Mouse (Mus musculus) hindbrain, embryonic 14.5 days (tissue): ENCODE results near the gene Fgr. TPM values are rescaled to one million over a fixed set of nuclear protein-coding genes. Genes with fewer than 3 reads are reported as not detected.

Experiments used
- ATAC-seq: fragments of 200-750 bp; cut with Nextera tagmentation; 2 replicates; pipeline ENCODE4 v1.8.0; 2017; ENCODE audit warnings: moderate number of reproducible peaks, mild to moderate bottlenecking, moderate TSS enrichment, moderate library complexity; ENCODE audit not compliant: low FRiP score
- DNase-seq: peaks from one replicate; pipeline ENCODE4 v3.0.0-alpha.2; 2015; ENCODE audit warnings: low spot score
- H3K27ac ChIP-seq: fragments of 300-500 bp; sonication (generic); 2 replicates; pipeline ENCODE4 v1.5.1; 2014; ENCODE audit warnings: mild to moderate bottlenecking, moderate library complexity
- H3K27me3 ChIP-seq: fragments of 300-500 bp; sonication (generic); 2 replicates; pipeline ENCODE4 v1.6.1; 2014; ENCODE audit warnings: mild to moderate bottlenecking, low read length, mixed read lengths; ENCODE audit not compliant: control insufficient read depth, insufficient read depth
- H3K36me3 ChIP-seq: fragments of 300-500 bp; sonication (generic); replicated peaks from 2 replicates; pipeline ENCODE4 v1.6.1; 2014; ENCODE audit not compliant: control insufficient read depth, insufficient read depth
- H3K4me1 ChIP-seq: fragments of 300-500 bp; sonication (generic); replicated peaks from 2 replicates; pipeline ENCODE4 v1.6.1; 2014; ENCODE audit warnings: antibody characterized with exemption, low read length, mixed read lengths; ENCODE audit not compliant: control insufficient read depth, insufficient read depth
- H3K4me2 ChIP-seq: fragments of 300-500 bp; sonication (generic); replicated peaks from 2 replicates; pipeline ENCODE4 v1.6.1; 2014; ENCODE audit warnings: mild to moderate bottlenecking, moderate library complexity
- H3K4me3 ChIP-seq: fragments of 300-500 bp; sonication (generic); replicated peaks from 2 replicates; pipeline ENCODE4 v1.5.1; 2014; ENCODE audit warnings: mild to moderate bottlenecking, low read length
- H3K9ac ChIP-seq: fragments of 300-500 bp; sonication (generic); 2 replicates; pipeline ENCODE4 v1.6.1; 2014
- H3K9me3 ChIP-seq: fragments of 300-500 bp; sonication (generic); 2 replicates; pipeline ENCODE4 v1.6.1; 2016; ENCODE audit warnings: low read length; ENCODE audit not compliant: control insufficient read depth
- WGBS: fragments of 180-500 bp; shearing (Covaris S2); extraction: QIAGEN DNeasy Blood & Tissue Kit; methylation state at CpG from one replicate; pipeline ENCODE4 v1.1.7; 2014; 5-methylcytosine and 5-hydroxymethylcytosine counted together
- polyA plus RNA-seq: library from polyadenylated mRNA; unstranded; fragments of >200 nt; fragmentation: Nextera tagmentation; extraction: Ambion mirVana; gene quantifications from 2 replicates; pipeline ENCODE4 v1.2.1, GENCODE M21; 2014

Gene Fgr
- polyA plus RNA-seq, 1 experiment from 2014 or later: 0.17 TPM

DNA sequence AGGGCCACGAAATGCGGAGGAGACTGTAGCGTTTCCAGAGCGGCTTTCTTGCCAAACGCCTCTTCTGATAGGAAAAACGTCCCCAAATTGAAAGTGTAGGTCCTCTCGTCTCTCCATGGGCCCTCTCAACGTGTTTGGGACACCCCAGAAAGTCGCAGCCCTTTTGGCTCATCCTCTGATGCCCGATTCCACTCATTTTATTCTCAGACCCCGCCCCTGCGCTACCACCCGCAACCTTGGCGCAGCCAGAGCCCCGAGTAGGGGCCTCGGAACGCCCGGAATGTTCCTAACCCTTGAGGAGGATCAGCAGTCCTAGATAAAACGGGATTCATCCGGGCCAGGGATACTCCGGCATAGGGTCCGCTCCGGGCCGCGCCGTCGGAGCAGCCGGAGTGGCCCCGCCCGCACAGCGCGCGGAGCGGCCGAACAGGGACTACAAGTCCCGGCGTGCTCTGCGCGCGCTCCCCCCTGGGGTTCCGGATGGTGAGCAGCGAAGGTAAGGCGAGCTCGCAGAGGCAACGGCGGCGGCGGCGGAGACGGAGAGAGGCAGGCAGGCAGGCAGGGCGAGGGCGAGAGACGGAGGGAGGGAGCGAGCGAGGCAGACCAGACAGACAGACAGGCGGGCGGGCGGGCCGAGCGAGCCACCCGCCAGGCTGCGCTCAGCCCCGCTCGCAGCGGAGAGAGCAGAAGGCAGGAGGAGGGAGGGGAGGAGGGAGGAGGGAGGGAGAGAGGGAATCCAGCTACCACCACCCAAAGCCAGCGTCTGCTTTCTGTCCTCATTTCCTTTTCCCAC lies 37.3 kb downstream of the Fgr start, which contains the start of gene Ahdc1:
Gene Ahdc1, plus strand, starts transcription at position 233 of the 793 bp plus-strand sequence.
- H3K4me3 ChIP-seq: peak within 1 kb of the TSS; percentile 95
- peak within 1 kb of the TSS; percentile 97 for H3K4me2 ChIP-seq
- under 1% methylated on average over 64 of the region's 66 CpGs for WGBS
- ATAC-seq (peak; percentile 83), DNase-seq (peak; percentile 94)
- H3K27me3 ChIP-seq: peaks cover 16% of the 10 kb centered on the region
- peak within 1 kb of the TSS; percentile 99 for H3K9ac ChIP-seq
- peak within 1 kb of the TSS; percentile 97 for H3K27ac ChIP-seq
- no peaks in the 10 kb centered on the region for H3K36me3 ChIP-seq
- peaks cover 27% of the 10 kb centered on the region for H3K4me1 ChIP-seq
- H3K9me3 ChIP-seq: no peaks in the 10 kb centered on the region

DNA sequence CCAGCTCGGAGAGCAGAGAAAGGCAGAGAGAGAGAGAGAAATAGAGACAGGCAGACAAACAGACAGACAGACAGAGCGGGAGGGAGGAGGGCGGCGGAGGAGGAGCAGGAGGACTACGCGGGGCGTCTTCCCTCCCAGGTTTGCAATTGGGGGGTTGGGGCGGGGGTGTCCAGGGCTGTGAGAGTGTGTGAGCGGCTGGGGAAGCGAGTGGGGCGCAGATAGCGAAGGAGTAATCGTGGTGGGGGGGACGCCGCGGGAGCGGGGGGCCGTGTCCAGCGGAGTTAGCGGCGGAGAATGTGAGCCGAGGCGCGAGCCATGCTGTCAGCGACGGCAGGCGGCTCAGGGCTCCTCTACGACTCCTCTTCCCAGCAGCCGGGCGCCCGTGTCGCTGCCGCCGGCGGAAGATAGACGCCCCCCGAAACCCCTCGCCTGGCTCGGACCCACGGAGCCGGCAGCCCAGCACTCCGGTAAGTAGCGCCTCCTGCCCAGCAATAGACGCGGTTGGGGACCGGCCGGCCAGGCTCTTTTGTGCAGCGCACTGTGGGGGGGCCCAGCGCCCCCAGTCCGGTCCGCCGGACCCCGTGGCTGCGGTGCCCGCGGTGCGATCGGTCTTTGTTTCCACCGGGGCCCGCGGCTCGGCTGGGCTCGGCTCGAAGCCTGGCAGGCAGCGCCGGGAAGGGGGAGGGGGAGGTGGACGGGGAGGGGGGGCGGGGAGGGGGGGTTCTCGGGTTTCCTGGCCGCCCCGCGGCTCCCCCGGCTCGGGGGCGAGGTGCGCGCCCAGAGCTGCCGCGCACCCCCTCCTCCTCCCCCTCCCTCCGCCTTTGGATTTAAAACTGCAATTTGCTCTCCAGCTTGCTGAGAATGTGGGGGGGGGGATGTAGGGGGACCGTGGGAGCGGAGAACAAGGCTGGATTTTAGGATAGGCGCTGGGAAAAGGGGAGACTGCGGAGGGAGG lies 38.2 kb downstream of the Fgr start:
- Histone ChIP-seq H3K36me3 (no peaks in the 10 kb centered on the region), H3K4me3 (peak overlapping the region; percentile 95), H3K4me2 (peak overlapping the region; percentile 97), H3K9ac (peak overlapping the region; percentile 99), H3K9me3 (no peaks in the 10 kb centered on the region), H3K27ac (peak overlapping the region; percentile 97), H3K4me1 (peaks cover 36% of the 10 kb centered on the region), H3K27me3 (peaks cover 16% of the 10 kb centered on the region)
- DNase-seq (peak; percentile 42), ATAC-seq (no peak)
- WGBS: under 1% methylated on average over 59 of the region's 84 CpGs

DNA sequence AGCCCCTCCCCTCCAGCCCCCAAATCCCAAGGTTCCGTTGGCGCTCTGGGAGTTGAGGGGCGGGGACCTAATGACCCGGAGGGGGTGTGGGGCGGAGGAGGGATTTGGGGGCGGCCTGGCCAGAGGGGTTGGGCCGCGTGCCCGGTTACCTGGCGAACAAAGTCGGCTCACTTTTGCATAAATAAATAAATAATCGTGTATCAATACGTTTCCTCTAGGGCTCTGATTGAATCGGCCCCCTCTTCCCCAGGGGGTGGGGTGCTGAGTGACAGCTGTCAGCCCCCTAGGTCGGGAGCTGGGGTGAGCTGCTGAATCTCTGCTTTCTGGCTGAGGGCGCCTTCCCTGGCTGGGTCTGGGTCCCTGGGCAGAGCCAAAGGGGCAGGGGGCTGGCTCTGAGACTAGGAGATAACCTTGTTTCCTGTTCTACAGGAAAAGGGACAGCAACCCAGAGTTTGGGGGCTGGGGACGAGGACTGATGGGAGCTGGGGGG lies 38.9 kb downstream of the Fgr start:
- Histone ChIP-seq H3K9ac (peak overlapping the region; percentile 99), H3K4me3 (peak overlapping the region; percentile 95), H3K4me2 (peak overlapping the region; percentile 97), H3K36me3 (no peaks in the 10 kb centered on the region), H3K27me3 (peaks cover 16% of the 10 kb centered on the region), H3K27ac (peak overlapping the region; percentile 97), H3K9me3 (no peaks in the 10 kb centered on the region), H3K4me1 (peaks cover 42% of the 10 kb centered on the region)
- ATAC-seq: no peak
- peak; percentile 45 for DNase-seq
- WGBS: 0% methylated on average over 14 of the region's 17 CpGs

DNA sequence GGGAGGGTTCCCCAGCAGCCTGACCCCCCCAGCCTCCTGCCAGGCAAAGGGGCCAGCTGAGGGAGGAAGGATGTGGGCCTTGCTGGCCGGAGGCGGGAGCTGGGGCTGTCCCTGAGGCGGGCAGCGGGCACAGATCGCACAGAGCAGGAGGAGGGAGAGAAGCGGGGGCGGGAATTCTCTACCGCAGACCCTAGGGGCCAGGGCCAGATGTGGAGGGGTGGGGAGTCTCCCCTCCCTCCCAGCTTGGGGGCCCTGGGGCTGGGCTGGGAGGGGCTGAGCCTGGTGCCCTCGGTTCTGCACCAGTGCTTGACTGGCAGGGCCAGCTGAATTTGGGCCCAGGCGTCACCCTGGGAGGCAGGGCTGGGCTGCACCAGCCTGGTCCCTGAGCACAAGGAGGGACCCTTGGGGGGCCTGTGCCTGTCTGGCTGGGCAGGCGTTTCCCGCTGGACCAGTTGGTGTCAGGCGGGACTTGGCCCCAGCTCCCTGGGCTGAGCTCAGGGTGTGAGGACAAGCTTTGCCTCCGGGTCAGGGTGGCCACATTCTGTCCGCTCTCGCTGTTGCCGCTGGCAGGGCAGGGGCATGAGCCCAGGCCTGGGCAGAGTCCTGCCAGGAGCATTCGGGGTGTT lies 39.5 kb downstream of the Fgr start:
- H3K9ac ChIP-seq: peak overlapping the region; percentile 99
- H3K27ac ChIP-seq: peak overlapping the region; percentile 97
- peaks cover 46% of the 10 kb centered on the region for H3K4me1 ChIP-seq
- no peaks in the 10 kb centered on the region for H3K9me3 ChIP-seq
- H3K36me3 ChIP-seq: 0 out of 2 replicates have a peak, but pooled peaks cover 3% of the 10 kb centered on the region
- DNase-seq (no peak), ATAC-seq (peak; percentile 15; the same call in 1 of the 2 replicates)
- 1% methylated on average over 16 of the region's 18 CpGs for WGBS
- H3K4me3 ChIP-seq: peak overlapping the region; percentile 95
- peaks cover 16% of the 10 kb centered on the region for H3K27me3 ChIP-seq
- H3K4me2 ChIP-seq: peak overlapping the region; percentile 97

DNA sequence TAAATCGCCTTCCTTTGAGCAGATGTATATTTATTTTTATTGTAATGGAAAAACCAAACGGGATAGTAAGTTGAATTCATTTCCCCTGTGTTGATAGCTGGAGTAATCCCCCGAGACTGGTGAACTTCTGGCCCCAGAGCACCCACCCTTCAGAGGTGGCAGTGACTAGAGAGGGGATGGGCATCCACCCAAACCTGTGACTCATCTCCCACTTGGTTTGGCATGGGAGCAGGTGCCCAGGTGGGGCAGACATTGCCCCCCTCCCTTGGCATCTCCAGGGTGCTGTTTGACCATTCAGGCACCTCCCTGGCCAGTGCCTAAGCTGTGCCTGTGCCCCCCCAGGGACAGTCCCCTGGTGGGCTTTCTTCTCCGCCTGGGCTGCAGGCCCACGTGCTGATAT lies 40.2 kb downstream of the Fgr start:
- peak overlapping the region; percentile 95 for H3K4me3 ChIP-seq
- peaks cover 16% of the 10 kb centered on the region for H3K27me3 ChIP-seq
- no peak for DNase-seq
- H3K36me3 ChIP-seq: 0 out of 2 replicates have a peak, but pooled peaks cover 3% of the 10 kb centered on the region
- H3K27ac ChIP-seq: no peak overlapping the region
- H3K9me3 ChIP-seq: no peaks in the 10 kb centered on the region
- H3K4me2 ChIP-seq: peak overlapping the region; percentile 97
- peak overlapping the region; percentile 99 for H3K9ac ChIP-seq
- ATAC-seq: no peak
- WGBS: 14% methylated on average over 5 of the region's 5 CpGs
- peaks cover 46% of the 10 kb centered on the region for H3K4me1 ChIP-seq

DNA sequence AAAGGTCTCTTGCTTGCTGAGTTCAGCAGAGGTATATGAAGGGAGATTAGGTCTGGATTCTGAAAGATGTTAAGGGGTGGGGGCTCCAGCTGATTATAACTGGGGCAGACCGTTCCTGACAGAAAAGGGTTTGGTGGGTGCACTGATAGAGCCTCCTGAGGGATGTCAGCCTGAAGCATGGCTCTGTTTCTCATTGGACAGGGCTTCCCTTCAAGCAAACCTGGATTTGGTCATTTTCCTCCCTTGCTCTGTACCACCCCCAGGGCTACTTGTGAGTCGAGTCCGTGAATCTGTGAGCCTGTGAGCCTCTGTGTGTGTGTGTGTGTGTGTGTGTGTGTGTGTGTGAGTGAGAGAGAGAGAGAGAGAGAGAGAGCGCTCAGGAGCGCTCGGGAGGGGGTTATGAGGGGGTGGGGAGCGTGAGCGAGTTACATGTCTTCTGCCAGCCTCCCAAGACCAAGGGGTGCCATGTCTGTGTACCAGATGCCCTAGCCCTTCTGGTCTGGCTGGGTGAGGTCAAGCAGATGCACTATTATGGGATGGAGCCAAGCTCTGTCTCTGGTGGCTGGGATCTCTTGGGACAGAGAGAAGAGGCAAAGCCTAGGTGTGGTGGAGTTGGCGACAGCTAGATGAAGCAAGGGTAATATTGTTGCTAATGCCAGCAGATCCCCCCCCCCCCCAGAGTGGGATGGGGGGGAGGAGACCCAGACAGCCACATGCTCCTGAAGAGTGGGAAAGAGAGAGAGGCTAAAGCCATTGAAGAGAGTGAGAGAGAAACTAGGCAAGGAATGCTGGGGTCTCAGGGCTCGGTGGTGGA lies 41.2 kb downstream of the Fgr start:
- 16% methylated on average over 10 of the region's 10 CpGs for WGBS
- no peak overlapping the region; the same call in 1 of the 2 replicates for H3K27ac ChIP-seq
- no peaks in the 10 kb centered on the region for H3K9me3 ChIP-seq
- H3K4me3 ChIP-seq: peak overlapping the region; percentile 95
- H3K4me2 ChIP-seq: peak overlapping the region; percentile 97
- H3K9ac ChIP-seq: peak overlapping the region; percentile 99; the same call in 1 of the 2 replicates
- 0 out of 2 replicates have a peak, but pooled peaks cover 3% of the 10 kb centered on the region for H3K36me3 ChIP-seq
- H3K4me1 ChIP-seq: peaks cover 48% of the 10 kb centered on the region
- H3K27me3 ChIP-seq: peaks cover 7% of the 10 kb centered on the region
- DNase-seq (no peak), ATAC-seq (no peak)

DNA sequence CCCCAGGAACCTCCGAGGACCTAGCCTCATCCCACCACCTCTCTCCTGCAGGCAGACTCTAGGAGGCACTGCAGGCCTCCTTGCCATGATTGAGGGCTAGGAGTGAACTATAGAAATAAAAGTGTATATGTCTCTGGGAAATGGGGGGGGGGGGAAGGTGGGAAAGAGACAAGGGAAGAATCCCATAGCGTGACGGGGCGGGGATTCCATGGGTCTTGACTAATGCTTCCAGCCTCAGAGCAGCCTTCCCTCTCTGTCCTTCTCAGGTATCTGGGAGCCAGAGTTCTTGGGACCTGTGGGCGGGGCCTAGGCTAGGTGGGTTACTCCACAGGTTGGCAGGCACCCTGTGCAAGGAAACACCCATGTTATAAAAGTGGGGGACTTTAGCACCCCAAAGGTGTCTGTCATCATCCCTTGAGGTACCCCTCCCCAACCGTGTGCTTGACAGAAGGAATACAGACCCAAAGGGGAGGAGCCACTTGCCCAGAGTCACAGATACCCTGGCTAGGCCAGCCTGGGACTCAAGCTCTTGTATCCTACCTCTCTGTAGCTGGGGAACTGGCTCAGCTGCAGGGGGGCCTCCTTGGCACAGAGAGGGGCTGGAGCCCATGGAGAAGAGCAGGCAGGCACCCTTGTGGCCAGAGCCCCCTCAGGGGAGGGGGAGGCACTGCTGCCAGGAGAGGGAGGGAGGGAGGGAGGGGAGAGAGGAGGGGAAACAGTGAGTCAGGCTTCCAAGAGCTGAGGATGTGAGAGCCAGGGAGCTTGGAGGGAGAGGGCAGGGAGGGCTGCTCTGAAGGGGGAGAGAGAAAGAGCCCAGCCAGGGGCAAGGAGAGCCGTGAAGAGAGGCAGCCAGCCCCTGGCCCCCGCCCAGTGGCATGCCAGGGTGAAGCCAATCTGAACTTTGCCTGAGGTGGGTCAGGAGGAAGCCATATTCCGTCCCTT lies 42.1 kb downstream of the Fgr start:
- H3K27me3 ChIP-seq: no peaks in the 10 kb centered on the region
- peaks cover 57% of the 10 kb centered on the region for H3K4me1 ChIP-seq
- ATAC-seq (peak; percentile 9; the same call in 1 of the 2 replicates), DNase-seq (no peak)
- H3K9me3 ChIP-seq: no peaks in the 10 kb centered on the region
- 38% methylated on average over 9 of the region's 9 CpGs for WGBS
- H3K4me2 ChIP-seq: peak overlapping the region; percentile 97
- H3K27ac ChIP-seq: peak overlapping the region; percentile 26; the same call in 1 of the 2 replicates
- H3K4me3 ChIP-seq: no peak overlapping the region
- H3K36me3 ChIP-seq: 0 out of 2 replicates have a peak, but pooled peaks cover 3% of the 10 kb centered on the region
- H3K9ac ChIP-seq: peak overlapping the region; percentile 26
